Mouse (Mus musculus) erythroid progenitor cell, adult 5-6 weeks (primary cell): Measurements from ENCODE around the gene Nfyc. TPM values are rescaled to one million over a fixed set of nuclear protein-coding genes. Genes with fewer than 3 reads are reported as not detected.
A peak's percentile ranks its signal among the peaks of the same experiment; 100 is the strongest.

ENCODE experiments used
- ATAC-seq: replicated peaks from 2 replicates; pipeline ENCODE4 v1.8.0; 2016; ENCODE audit warnings: moderate number of reproducible peaks, mild to moderate bottlenecking, moderate TSS enrichment, inconsistent platforms; ENCODE audit not compliant: poor library complexity, low FRiP score, severe bottlenecking
- total RNA-seq, 2 experiments: library from RNA; stranded (forward) in 1 of 2; stranded (reverse) in 1 of 2; fragments of 150-400 nt in 1 of 2; fragments of 186-747, 209-891 nt in 1 of 2; gene quantifications; 2 replicates each; pipeline versions ENCODE4 v1.2.3 to v1.2.4; 2015 to 2017; ENCODE audit warnings: low replicate concordance in 2 of 2

Nfyc gene
- total RNA-seq, 2 experiments from 2014 or later = 50.5 to 87.2 TPM

- ATAC-seq = no peak
These were observed 105.8 kb downstream of the Nfyc start for GRCm38 (mm10) chr4:120725516-120726090.

GRCm38 (mm10) chr4:120721574-120721973 is 109.8 kb downstream of the Nfyc start:
- ATAC-seq = no peak

GRCm38 (mm10) chr4:120719152-120719551 is 112.2 kb downstream of the Nfyc start:
- no peak for ATAC-seq

- ATAC-seq = no peak
These were observed 113.8 kb downstream of the Nfyc start for GRCm38 (mm10) chr4:120717591-120717990.

- ATAC-seq = no peak
These were observed 114.6 kb downstream of the Nfyc start for GRCm38 (mm10) chr4:120716765-120717164.

- peak; percentile 26; the same call in 1 of the 2 replicates for ATAC-seq
These were observed 115.2 kb downstream of the Nfyc start for GRCm38 (mm10) chr4:120716141-120716571.

- no peak for ATAC-seq
These were observed 117.4 kb downstream of the Nfyc start for GRCm38 (mm10) chr4:120713856-120714497.

- ATAC-seq = no peak
These were observed 118.4 kb downstream of the Nfyc start for GRCm38 (mm10) chr4:120713021-120713420.

- no peak for ATAC-seq
These were observed 119.1 kb downstream of the Nfyc start for GRCm38 (mm10) chr4:120712236-120712635.

Other genes with a start within 250 kb of the Nfyc start
- gene Gm8439, start 242.8 kb downstream of the Nfyc start, total RNA-seq (2015; ENCODE audit: low replicate concordance) = not detected in 2 replicates
- not detected in 2 replicates for gene Gm8439, start 242.8 kb downstream of the Nfyc start, total RNA-seq (2017; ENCODE audit: low replicate concordance)
- 10.9 and 13.3 TPM in 2 replicates for gene Cited4, start 165.0 kb downstream of the Nfyc start, total RNA-seq (2015; ENCODE audit: low replicate concordance)
- 5.6 TPM in 2 replicates for gene Cited4, start 165.0 kb downstream of the Nfyc start, total RNA-seq (2017; ENCODE audit: low replicate concordance)
- 3.6 TPM in 1 of 2 replicates, not detected in the other for gene Kcnq4, start 83.0 kb downstream of the Nfyc start, total RNA-seq (2015; ENCODE audit: low replicate concordance)
- gene Kcnq4, start 83.0 kb downstream of the Nfyc start, total RNA-seq (2017; ENCODE audit: low replicate concordance) = not detected in 2 replicates
- 1.7 and 5.0 TPM in 2 replicates for gene Rims3, start 23.2 kb upstream of the Nfyc start, total RNA-seq (2015; ENCODE audit: low replicate concordance)
- 2.1 TPM in 1 of 2 replicates, not detected in the other for gene Rims3, start 23.2 kb upstream of the Nfyc start, total RNA-seq (2017; ENCODE audit: low replicate concordance)
- gene Exo5, start 93.4 kb upstream of the Nfyc start, total RNA-seq (2015; ENCODE audit: low replicate concordance) = 9.4 and 10.1 TPM in 2 replicates
- 3.5 and 4.2 TPM in 2 replicates for gene Exo5, start 93.4 kb upstream of the Nfyc start, total RNA-seq (2017; ENCODE audit: low replicate concordance)
- gene Zfp69, start 120.1 kb upstream of the Nfyc start, total RNA-seq (2015; ENCODE audit: low replicate concordance) = not detected in 2 replicates
- gene Zfp69, start 120.1 kb upstream of the Nfyc start, total RNA-seq (2017; ENCODE audit: low replicate concordance) = not detected in 2 replicates
- gene Smap2, start 185.7 kb upstream of the Nfyc start, total RNA-seq (2015; ENCODE audit: low replicate concordance) = 44.0 and 57.3 TPM in 2 replicates
- gene Smap2, start 185.7 kb upstream of the Nfyc start, total RNA-seq (2017; ENCODE audit: low replicate concordance) = 28.8 and 31.5 TPM in 2 replicates
- not detected in 2 replicates for gene Col9a2, start 207.8 kb upstream of the Nfyc start, total RNA-seq (2015; ENCODE audit: low replicate concordance)
- not detected in 2 replicates for gene Col9a2, start 207.8 kb upstream of the Nfyc start, total RNA-seq (2017; ENCODE audit: low replicate concordance)